Mouse (Mus musculus) frontal cortex, postnatal 36 days (tissue): ENCODE measurements around the gene Glis3.

Source experiments
- DNase-seq, 2 experiments: peaks; one replicate each; pipeline ENCODE4 v3.0.0; 2022; ENCODE audit warnings: low spot score in 2 of 2

Gene Glis3

GRCm38 (mm10) chr19:28477326-28477863 is 202.5 kb downstream of the Glis3 start:
- no peak for DNase-seq

- no peak for DNase-seq
These were observed 206.3 kb downstream of the Glis3 start for GRCm38 (mm10) chr19:28473621-28474020.

DNA sequence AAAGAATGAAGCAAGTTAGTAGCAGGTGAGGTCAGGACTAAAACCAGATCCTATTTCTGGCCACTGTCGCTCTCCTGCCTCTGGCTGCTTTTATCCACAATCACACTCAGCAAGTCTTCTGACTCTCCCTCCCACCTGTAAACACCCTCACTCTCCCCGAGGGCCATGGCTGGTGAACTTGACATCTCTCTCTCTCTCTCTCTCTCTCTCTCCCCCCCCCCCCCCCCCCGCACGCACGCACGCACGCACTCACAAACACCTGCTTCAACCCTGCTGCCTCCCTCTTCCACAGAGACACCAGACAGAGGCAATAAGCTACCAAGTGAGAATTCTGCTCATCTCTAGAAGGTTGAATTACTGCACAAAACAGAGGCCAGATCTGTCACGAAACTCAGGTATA is 208.7 kb downstream of the Glis3 start:
- DNase-seq = no peak

DNA sequence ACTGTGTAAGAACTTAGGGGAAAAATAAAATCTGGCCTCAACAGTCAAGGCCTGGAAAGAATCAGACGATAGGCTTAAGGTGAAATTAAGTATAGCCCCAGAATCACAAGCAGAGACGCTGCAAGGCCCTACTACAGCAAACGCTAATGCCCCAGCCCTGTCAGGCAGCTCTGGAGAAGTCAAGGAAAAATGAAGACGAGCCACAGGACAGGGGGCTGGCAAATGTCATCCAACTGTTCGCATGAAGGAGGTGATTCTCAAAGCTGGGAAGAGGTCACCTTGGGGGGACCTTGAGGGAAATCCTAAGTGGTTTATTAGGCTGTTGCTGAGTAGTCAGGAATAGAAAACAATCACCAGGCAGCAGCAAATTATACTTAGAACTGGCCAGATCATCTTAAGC is 214.1 kb downstream of the Glis3 start:
- DNase-seq = no peak

GRCm38 (mm10) chr19:28454331-28454730 is 225.5 kb downstream of the Glis3 start:
- no peak for DNase-seq

GRCm38 (mm10) chr19:28452951-28453520 is 226.8 kb downstream of the Glis3 start:
- DNase-seq = peak in 1 of 2 experiments; percentile 45

- no peak for DNase-seq
These were observed 231.1 kb downstream of the Glis3 start for GRCm38 (mm10) chr19:28448811-28449210.

DNA sequence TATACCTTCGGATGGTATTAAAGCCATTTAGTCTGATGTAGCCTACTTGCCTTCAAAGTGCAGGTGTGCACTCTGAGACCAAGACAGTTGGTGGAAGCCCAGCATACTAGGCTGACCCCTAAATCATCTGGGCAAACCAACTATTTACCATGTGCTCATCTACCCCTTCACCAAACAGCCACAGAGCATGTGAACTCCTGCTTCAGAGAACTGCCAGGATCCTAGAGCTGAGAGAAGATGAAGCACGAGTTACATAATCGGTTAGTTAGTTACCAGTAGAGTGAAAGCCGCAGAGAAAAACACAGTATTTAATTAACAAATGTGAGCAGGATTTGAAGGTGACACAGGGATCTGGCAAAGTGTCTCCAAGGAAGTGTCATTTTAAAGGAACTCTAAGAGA is 237.7 kb downstream of the Glis3 start:
- no peak for DNase-seq

DNA sequence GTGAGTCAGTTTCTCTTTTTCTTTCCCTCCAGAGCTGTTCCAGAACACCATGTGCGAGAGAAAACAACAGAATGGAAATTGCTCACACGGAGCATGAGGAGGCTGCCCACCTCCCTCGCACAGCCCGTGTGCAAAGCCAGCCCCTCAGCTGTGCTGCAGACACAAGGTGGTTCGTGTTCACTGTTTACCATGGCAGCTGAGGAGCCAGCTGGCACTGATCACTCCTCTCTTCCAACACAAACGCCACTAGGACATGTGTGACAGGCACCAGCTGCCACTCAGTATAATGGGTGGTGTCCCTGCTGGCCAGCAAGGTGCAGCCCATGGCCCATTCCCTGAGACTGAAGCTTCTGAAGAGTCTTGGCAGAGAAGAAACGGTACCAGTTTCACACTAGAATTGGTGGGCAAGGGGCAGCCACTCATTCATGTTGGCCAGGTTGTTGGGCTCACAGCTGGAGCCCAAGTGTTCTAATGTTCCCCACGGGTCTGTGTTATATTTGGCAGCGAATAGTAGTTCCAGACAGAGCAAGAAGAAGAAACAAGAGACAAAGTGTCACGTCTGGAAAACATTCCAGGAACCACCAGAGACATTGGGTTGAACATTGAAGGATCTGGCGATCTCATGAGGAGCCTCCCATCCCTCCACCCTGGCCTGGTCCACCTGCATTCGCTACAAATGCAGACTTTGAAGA is 243.3 kb downstream of the Glis3 start:
- peak; percentile 64 to 71 for DNase-seq

- no peak for DNase-seq
These were observed 251.6 kb downstream of the Glis3 start for GRCm38 (mm10) chr19:28428220-28428816.

DNA sequence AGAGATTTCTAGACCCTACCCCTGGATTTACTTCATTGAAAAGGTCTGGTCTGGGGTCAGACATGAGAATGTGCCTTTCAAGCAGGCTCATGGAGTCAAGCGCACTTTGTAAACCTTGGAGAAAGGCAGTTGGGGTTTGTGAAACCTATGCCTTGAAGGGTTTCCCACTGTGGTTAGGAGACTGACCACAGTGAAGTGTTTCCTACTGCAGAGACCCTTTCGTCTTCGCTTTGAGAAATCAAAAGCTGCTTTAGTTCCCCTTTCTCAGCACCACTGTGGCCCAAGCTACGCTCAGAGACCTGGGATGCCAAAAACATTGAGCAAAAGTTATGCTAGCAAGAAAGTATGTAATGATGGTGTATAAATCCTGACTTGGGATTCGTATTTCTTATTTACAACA is 255.7 kb downstream of the Glis3 start:
- no peak for DNase-seq

DNA sequence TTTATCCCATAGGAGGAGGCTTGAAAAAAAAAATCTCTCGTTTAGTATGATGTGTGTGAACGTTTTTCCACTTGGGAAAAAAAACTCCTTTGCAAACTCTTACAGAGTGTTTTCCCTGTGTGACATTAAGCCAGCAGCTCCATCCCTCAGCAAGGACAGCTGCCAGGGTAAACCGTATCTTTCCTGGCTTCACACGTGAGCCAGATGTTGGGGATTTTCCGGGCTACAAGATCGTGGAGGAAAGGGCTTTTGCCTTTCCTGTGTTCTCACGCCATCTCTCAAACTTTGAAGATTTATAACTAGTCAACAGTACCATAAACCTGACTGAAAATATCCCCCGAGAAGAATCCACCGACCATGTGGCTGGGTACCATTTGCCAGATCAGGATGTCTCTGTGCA is 256.9 kb downstream of the Glis3 start:
- DNase-seq = no peak

DNA sequence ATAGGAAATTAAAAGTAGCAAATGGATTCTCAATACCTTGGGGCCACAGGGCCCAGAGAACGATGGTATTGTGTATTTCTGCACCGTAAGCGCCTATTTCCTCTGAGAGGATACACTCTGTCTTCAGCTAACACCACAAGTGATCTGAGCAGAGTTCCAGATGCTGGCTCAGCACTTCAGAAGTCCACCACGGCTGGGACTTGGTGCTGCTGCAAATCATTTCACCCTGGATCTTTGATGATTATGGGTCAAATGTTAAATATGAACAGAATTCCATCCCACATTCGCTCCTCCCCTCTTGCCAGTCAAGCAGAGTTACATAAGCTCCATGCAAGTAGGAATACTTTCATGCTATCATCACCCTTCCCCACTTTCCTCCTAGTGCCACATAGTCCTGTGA is 263.8 kb downstream of the Glis3 start:
- no peak for DNase-seq

- DNase-seq = peak in 1 of 2 experiments; percentile 11
These were observed 271.1 kb downstream of the Glis3 start for GRCm38 (mm10) chr19:28408787-28409186.

DNA sequence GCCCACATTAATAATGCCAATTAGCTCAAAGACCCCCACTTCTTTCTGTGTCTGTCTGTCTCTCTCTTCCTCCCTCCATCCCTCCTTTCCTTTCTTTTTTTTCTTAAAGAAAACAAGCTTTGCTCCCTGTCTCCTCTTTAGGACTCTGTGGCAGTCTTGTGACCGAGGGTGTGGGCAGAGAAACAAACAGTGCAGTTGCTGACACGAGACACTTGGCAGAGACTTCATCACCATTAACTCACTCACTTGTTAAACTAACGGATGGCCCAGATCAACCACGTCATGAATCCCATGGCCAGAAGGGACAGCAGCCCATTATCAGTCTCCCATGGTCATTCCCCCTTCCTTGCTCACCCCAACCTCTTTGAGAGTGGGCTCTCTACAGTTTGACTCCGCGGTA is 276.9 kb downstream of the Glis3 start:
- no peak for DNase-seq

DNA sequence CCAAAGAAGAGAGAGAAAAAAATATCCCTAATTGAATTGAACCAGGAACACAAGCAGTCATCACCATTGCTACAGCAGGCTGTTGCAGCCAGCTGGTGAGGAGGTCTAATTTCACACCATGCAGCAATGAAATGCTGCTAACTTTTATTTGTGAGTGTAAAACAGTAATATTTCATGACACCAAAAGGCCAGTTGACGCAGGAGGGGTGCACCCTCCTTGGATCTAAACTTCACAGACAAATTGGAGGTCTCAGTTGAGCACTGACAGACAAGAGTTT is 284.4 kb downstream of the Glis3 start:
- DNase-seq = no peak

- no peak for DNase-seq
These were observed 284.9 kb downstream of the Glis3 start for GRCm38 (mm10) chr19:28394826-28395583.

GRCm38 (mm10) chr19:28393766-28394165 is 286.1 kb downstream of the Glis3 start:
- no peak for DNase-seq

DNA sequence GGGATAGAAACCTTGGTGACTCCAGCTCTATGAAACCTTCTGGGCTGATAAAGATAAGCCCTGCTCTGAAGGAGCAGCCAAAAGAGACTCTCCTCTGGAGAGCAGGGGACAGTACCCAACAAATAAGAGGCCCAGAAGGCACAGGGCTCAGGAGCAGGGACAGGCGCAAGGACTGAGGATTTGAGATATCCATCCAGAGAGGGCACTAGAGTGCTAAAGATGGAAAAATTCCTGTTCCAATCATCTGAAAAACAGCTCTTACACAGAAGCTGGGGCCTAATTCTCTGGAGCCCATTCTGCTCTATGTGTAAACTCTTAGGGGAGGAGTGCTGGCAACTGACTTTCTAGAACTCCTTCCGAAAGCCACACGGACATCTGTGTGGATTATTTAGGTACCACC is 287.0 kb downstream of the Glis3 start:
- no peak for DNase-seq

DNA sequence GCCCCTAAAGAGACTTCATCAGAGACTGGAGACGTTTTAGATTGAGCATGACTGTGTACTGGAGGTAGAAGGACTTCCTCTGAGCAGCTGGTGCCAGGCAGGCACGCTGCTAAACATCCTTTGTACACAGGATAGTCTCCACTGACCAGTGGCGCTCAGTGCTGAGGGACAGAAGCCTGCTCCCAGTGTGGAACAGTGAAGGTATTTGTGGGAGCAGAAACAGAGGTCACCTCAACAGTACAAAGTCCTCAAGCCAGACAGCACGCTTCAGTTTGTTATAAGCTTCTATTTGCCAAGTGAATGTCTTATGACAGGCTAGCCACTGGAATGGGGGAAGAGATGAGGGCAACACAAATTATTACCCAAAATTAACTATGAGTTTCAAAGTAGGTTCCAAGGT is 289.0 kb downstream of the Glis3 start:
- DNase-seq = no peak

GRCm38 (mm10) chr19:28389146-28389545 is 290.7 kb downstream of the Glis3 start:
- no peak for DNase-seq

GRCm38 (mm10) chr19:28383425-28383824 is 296.5 kb downstream of the Glis3 start:
- DNase-seq = no peak
